Mouse (Mus musculus) CD4-positive helper T cell, adult 2 months (primary cell): Measurements from ENCODE around the gene Olfr115.

Experiments
- DNase-seq: peaks from one replicate; pipeline ENCODE4 v3.0.0-alpha.2; 2012; ENCODE audit warnings: low read depth, missing footprints, low spot score

Gene Olfr115

GRCm38 (mm10) chr17:37627009-37627408 is at the start of gene Olfr115, which contains the start of gene Olfr116:
Olfr115 (minus strand) TSS chr17:37627109.
Olfr116 (minus strand) TSS chr17:37627199.
- no peak for DNase-seq

- no peak for DNase-seq
These were observed 39.8 kb upstream of the Olfr115 start, which contains the start of gene Olfr118 for GRCm38 (mm10) chr17:37666688-37667087. Olfr118 (plus strand) TSS chr17:37666988.

DNA sequence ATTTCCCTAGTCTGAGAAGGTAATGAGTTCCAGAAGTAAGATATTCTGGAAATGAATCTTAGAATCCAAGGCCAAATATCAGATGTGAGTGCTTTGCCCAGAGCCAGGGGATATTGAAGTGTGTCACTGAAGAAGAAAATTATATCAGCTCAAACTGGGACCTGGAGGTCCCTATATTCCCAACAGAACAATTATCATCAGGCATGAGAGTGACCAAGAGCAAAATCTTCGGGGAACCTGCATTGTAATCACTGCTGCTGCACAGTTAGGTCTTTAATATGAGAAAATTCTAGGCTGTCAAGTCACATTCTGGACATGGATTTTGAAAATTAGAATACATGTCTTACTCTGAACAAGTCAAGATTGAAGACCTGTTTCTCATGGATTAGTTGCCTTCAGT is 36.8 kb upstream of the Olfr115 start, which contains the start of gene Olfr117:
Olfr117 (minus strand) TSS at position 101 of the 400 bp plus-strand sequence.
- DNase-seq, result no peak

GRCm38 (mm10) chr17:37592643-37593042 is 34.3 kb downstream of the Olfr115 start, which contains the start of gene Olfr114:
Olfr114 (minus strand) TSS chr17:37592743.
- no peak for DNase-seq

DNA sequence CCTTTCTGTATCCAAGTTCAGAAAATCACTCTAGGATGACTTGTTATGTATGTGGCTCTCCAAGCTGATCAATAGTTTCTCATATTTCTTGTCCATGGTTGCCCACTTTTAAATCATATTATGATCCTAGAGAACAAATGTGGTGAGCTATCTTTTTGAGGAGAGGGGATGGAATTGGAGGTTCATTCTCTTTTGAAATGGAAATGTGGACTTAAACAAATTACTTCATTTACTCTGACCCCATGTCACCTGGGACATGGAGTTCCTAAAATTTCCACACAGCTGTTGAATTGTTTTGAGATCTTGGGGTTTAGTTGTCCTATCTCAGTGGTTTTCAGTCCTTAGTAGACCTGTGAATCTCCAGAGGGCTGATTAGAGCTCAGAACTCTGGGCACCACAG is 49.3 kb downstream of the Olfr115 start, which contains the start of gene Olfr113:
Olfr113 (minus strand) TSS at position 101 of the 400 bp plus-strand sequence.
- DNase-seq, result no peak

- DNase-seq, result no peak
These were observed 57.6 kb downstream of the Olfr115 start, which contains the start of gene Olfr112 for GRCm38 (mm10) chr17:37569351-37569750. Olfr112 (minus strand) TSS chr17:37569451.
